Mouse (Mus musculus) ES-CJ7 (cell line): ENCODE measurements at regions not wholly inside any gene's neighbourhood (a gene's known extent, or its start where the extent isn't known, plus 50 kb on each side); places are given as distances from the start of the nearest gene placed in this dataset.
A peak's percentile ranks its signal among the peaks of the same experiment; 100 is the strongest.

ENCODE experiments used
- DNase-seq: peaks from one replicate; pipeline ENCODE4 v3.0.0; 2011; ENCODE audit warnings: low read depth, low spot score

GRCm38 (mm10) chr16:21362663-21363367 lies 60.1 kb upstream of the Vps8 start:
- DNase-seq = no peak

GRCm38 (mm10) chr16:21364885-21365284 lies 58.0 kb upstream of the Vps8 start:
- no peak for DNase-seq

- peak; percentile 21 for DNase-seq
Observed at GRCm38 (mm10) chr16:21367449-21367848, 55.5 kb upstream of the Vps8 start.

- DNase-seq = no peak
Observed at GRCm38 (mm10) chr16:21368821-21369220, 54.1 kb upstream of the Vps8 start.

GRCm38 (mm10) chr16:21369569-21370512 lies 53.1 kb upstream of the Vps8 start:
- DNase-seq = no peak
